Mouse (Mus musculus) monocyte, adult 2 months (primary cell): ENCODE results near the gene B430306N03Rik.

Experiments used
- DNase-seq, 2 experiments: peaks; one replicate each; pipeline ENCODE4 v3.0.0; 2022; ENCODE audit warnings: low spot score in 2 of 2, low read depth in 1 of 2

The B430306N03Rik gene

GRCm38 (mm10) chr17:48360462-48360861 is 44.5 kb downstream of the B430306N03Rik start:
- DNase-seq: no peak

DNA sequence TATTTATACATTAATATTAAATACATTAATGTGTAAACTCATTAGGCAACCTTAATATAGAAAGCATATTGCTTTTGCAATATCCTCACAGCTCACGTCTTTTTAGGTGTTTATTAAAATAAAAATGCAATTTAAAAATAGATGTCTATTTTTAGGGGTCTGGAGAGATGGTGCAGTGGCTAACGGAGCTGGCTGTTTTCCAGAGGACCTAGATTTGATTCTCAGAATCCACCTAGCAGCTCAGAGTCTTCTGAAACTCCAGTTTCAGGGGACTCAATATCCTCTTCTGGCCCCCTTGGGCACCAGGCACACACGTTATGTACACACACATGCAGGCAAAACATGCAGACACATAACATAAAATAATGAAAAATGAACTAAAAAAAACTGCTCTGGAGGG is 46.4 kb downstream of the B430306N03Rik start:
- no peak for DNase-seq

GRCm38 (mm10) chr17:48362966-48363365 is 47.0 kb downstream of the B430306N03Rik start:
- DNase-seq: no peak

DNA sequence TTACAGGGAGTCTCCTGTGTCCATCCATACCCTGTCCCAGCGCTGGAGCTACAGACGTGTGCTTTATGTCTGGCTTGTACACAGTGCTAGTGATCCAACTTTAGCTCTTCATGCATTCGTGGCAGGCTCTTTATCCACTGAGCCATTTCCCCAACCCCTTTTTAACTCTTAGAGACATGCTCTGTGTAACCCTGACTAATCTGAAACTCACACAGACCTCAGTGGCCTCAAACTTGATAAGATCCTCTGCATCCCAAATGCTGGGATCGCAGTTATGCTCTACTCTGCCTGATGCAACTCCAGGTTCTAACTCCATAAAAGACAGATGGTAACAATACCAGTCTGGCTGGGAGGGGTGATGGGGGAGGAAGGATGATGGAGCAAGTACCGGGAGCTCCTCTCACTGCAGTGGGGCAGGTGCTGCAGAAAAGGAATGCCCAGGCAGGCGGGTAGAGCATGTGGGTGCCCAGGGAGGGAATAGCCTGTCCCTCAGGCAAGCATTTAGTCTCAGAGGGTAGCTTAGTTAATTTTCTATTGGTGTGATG is 47.6 kb downstream of the B430306N03Rik start:
- DNase-seq: no peak

- DNase-seq: no peak
These were observed 49.7 kb downstream of the B430306N03Rik start for GRCm38 (mm10) chr17:48365511-48366155.

DNA sequence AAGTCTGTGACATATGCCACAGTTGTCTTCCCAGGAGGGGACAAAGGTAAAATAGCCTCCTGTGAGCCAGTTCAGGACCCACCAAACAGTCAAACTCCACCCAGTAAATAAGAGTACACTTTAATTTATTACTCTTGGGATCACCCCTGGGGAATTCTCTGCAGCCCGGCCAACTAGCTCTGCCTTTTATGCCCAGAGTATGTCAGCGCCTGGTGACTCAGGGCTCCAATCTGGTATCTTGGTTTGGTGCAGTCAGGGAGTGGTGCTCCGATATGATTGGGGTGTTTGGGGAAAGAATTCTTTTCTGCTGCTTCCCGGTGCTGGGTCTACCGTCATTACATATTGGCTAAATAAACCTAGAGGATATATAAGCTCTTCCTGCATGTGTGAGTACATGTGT is 50.9 kb downstream of the B430306N03Rik start:
- DNase-seq: no peak

DNA sequence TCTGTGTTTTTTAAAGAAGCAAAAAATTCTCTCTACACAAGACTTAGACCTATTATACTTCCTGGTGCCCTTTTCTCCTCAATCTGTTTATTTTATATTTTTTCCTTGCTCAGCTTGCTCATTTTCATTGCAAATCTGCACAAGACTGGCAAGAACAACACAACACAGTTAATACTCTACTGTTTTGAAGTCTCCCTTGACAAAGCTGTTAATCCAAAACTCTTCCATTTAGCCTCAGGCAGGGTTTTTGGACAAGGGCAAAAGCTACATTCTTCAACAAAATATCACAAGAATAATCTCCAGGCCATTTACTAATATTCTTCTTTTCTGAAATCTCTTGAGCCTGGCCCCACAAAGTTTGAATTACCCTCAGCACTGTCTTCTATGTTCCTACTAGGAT is 55.7 kb downstream of the B430306N03Rik start:
- DNase-seq: no peak

DNA sequence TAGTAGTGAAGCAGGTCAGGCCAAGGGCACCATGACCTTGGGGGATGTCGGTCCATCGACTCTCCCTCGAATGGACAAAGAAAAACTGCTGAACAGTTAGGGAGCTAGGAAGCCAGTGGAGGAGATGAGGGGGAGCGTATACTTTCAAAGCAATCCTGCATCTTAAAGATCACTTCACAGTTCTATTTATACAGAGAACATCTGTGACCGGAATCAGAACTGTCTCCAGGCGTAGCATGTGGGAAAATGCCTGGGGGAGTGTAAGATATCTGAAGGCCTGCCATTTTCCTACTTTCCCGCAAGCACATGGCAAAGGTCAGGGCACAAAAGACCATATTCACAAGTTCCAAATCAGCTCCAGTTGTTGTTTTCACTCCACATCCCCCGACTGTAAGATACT is 57.0 kb downstream of the B430306N03Rik start:
- DNase-seq: no peak

GRCm38 (mm10) chr17:48376102-48376501 is 60.2 kb downstream of the B430306N03Rik start:
- no peak for DNase-seq
